9 mouse cellular contexts compared by ENCODE assay signal in genomic region chr4:123053179-123053578, GRCm38 (mm10). TPM values are rescaled to one million over a fixed set of nuclear protein-coding genes. Genes with fewer than 3 reads are reported as not detected.
DNase-seq lines count a peak whose midpoint lies in the region; ATAC-seq lines count a peak whose summit lies in the region.
"Had no signal": no experiment of that assay in that cellular context is flagged by ENCODE, and none has a peak within 500 bp of the region (broad histone marks: within the 10 kb centered on the region; RNA-seq: fewer than 3 reads in every experiment).

No protein-coding gene starts in this region.

- no peak for ATAC-seq in megakaryocyte-erythroid progenitor cell, adult 5-6 weeks (replicated peaks; ENCODE audit: low FRiP score, low TSS enrichment, poor library complexity, severe bottlenecking)
- ATAC-seq in activated CD4-positive, CD25-positive, alpha-beta regulatory T cell, adult 4 months, result no peak
- ATAC-seq: liver, embryonic 12.5 days had no signal

- peak; percentile 88 for DNase-seq in cerebellum, adult 9-10 months
- peak; percentile 48 to 54 for DNase-seq in frontal cortex, postnatal 14 days (ENCODE audit: low spot score in 2 of 2)
- DNase-seq in left cerebral cortex, adult 18-20 months (ENCODE audit: low spot score in 2 of 2), result peak; percentile 52 to 67
- DNase-seq in retina, embryonic 14.5 days (ENCODE audit: low spot score), result peak; percentile 35
- no peak for DNase-seq in kidney, postnatal 4 days
- no peak for DNase-seq in adrenal gland, postnatal 36 days

RNA-seq across cellular contexts. Expression of gene Trit1, which starts 36.8 kb away (rescaled TPM):
- total RNA-seq in left cerebral cortex, adult 18-20 months (2021), result 10 to 100 TPM; 18.0 to 18.2 TPM
- 10.8 and 23.3 TPM in 2 replicates for total RNA-seq in megakaryocyte-erythroid progenitor cell, adult 5-6 weeks (2014; fragmentation: Nextera tagmentation)
- 12.3 and 24.8 TPM in 2 replicates for total RNA-seq in megakaryocyte-erythroid progenitor cell, adult 5-6 weeks (2017)
- polyA plus RNA-seq in activated CD4-positive, CD25-positive, alpha-beta regulatory T cell, adult 4 months (2017; shearing (Covaris generic)), result 10 to 100 TPM; 16.5 to 17.2 TPM
- total RNA-seq in adrenal gland, postnatal 36 days (2021), result 10 to 100 TPM; 25.2 to 25.7 TPM

RNA-seq across cellular contexts. Expression of gene Bmp8b, which starts 51.8 kb away (rescaled TPM):
- total RNA-seq in left cerebral cortex, adult 18-20 months (2021), result under 1 TPM in 1 of 2 experiments, not detected in 1; 0.23 TPM
- 0.33 TPM in 1 of 2 replicates, not detected in the other for total RNA-seq in megakaryocyte-erythroid progenitor cell, adult 5-6 weeks (2014; fragmentation: Nextera tagmentation)
- not detected in 2 replicates for total RNA-seq in megakaryocyte-erythroid progenitor cell, adult 5-6 weeks (2017)
- under 1 TPM in 1 of 2 experiments, not detected in 1; 0.20 TPM for polyA plus RNA-seq in activated CD4-positive, CD25-positive, alpha-beta regulatory T cell, adult 4 months (2017; shearing (Covaris generic))
- total RNA-seq in adrenal gland, postnatal 36 days (2021), result not detected

RNA-seq across cellular contexts. Expression of gene Mycl, which starts 57.7 kb away (rescaled TPM):
- 1 to 10 TPM; 7.3 to 9.9 TPM for total RNA-seq in left cerebral cortex, adult 18-20 months (2021)
- not detected in 2 replicates for total RNA-seq in megakaryocyte-erythroid progenitor cell, adult 5-6 weeks (2014; fragmentation: Nextera tagmentation)
- 0.50 and 5.4 TPM in 2 replicates for total RNA-seq in megakaryocyte-erythroid progenitor cell, adult 5-6 weeks (2017)
- polyA plus RNA-seq in activated CD4-positive, CD25-positive, alpha-beta regulatory T cell, adult 4 months (2017; shearing (Covaris generic)), result not detected
- 1 to 10 TPM; 3.8 to 4.9 TPM for total RNA-seq in adrenal gland, postnatal 36 days (2021)

Comparison
In these comparisons a context has a peak if more than half of its experiments do, and no peak if none do; other contexts are left out.
1. DNase-seq: peak in cerebellum, adult 9-10 months (single experiment), frontal cortex, postnatal 14 days (2 of 2), left cerebral cortex, adult 18-20 months (2 of 2) and retina, embryonic 14.5 days (single experiment); none in kidney, postnatal 4 days (0 of 2) and adrenal gland, postnatal 36 days (0 of 2).